Mouse (Mus musculus) E14TG2a.4 (cell line): ENCODE measurements around the gene Arfgap2.

Experiments used
- H3K27me3 ChIP-seq: 2 replicates; pipeline ENCODE4 v1.6.1; 2014; ENCODE audit warnings: low read length, control low read depth; ENCODE audit not compliant: insufficient read depth
- H3K36me3 ChIP-seq: 2 replicates; pipeline ENCODE4 v1.6.1; 2014; ENCODE audit warnings: low read length, control low read depth; ENCODE audit not compliant: insufficient read depth
- H3K4me1 ChIP-seq: replicated peaks from 2 replicates; pipeline ENCODE4 v1.6.1; 2014; ENCODE audit warnings: low read depth, low read length, control low read depth
- H3K4me3 ChIP-seq: replicated peaks from 2 replicates; pipeline ENCODE4 v1.5.1; 2014; ENCODE audit warnings: mild to moderate bottlenecking, low read length
- H3K9me3 ChIP-seq: 2 replicates; pipeline ENCODE4 v1.6.1; 2014; ENCODE audit warnings: low read length, control low read depth
- CTCF ChIP-seq: conservative IDR thresholded peaks from 2 replicates; pipeline ENCODE4 v1.5.1; 2014; ENCODE audit warnings: low read length
- NANOG ChIP-seq: IDR thresholded peaks from 2 replicates; pipeline ENCODE4 v1.6.1; 2014; ENCODE audit warnings: borderline replicate concordance, low read length, mixed read lengths
- POU5F1 ChIP-seq: IDR thresholded peaks from 2 replicates; pipeline ENCODE4 v1.6.1; 2014; ENCODE audit warnings: low read length, borderline replicate concordance

Arfgap2 gene

GRCm38 (mm10) chr2:91309546-91309945 lies 44.8 kb downstream of the Arfgap2 start:
- no peaks in the 10 kb centered on the region for H3K36me3 ChIP-seq
- H3K27me3 ChIP-seq, result no peaks in the 10 kb centered on the region; the same call in 1 of the 2 replicates
- TF ChIP-seq POU5F1 (no peak), CTCF (no peak), NANOG (no peak)
- no peak overlapping the region for H3K4me3 ChIP-seq
- H3K4me1 ChIP-seq, result peaks cover 5% of the 10 kb centered on the region; the same call in 1 of the 2 replicates
- H3K9me3 ChIP-seq, result no peaks in the 10 kb centered on the region

GRCm38 (mm10) chr2:91312578-91313311 lies 48.0 kb downstream of the Arfgap2 start:
- Histone ChIP-seq H3K27me3 (no peaks in the 10 kb centered on the region), H3K9me3 (no peaks in the 10 kb centered on the region), H3K4me1 (peaks cover 5% of the 10 kb centered on the region; the same call in 1 of the 2 replicates), H3K4me3 (no peak overlapping the region), H3K36me3 (no peaks in the 10 kb centered on the region)
- TF ChIP-seq CTCF, result no peak
- no peak for TF ChIP-seq POU5F1
- no peak for TF ChIP-seq NANOG

- H3K4me3 ChIP-seq, result no peak overlapping the region
- no peak for TF ChIP-seq POU5F1
- TF ChIP-seq NANOG, result no peak
- no peak for TF ChIP-seq CTCF
- no peaks in the 10 kb centered on the region for H3K36me3 ChIP-seq
Measured at GRCm38 (mm10) chr2:91314184-91314583, 49.4 kb downstream of the Arfgap2 start.

GRCm38 (mm10) chr2:91320559-91321529 lies 56.1 kb downstream of the Arfgap2 start:
- no peak for TF ChIP-seq CTCF
- no peak for TF ChIP-seq POU5F1
- TF ChIP-seq NANOG, result no peak
- Histone ChIP-seq H3K4me3 (no peak overlapping the region), H3K9me3 (no peaks in the 10 kb centered on the region), H3K36me3 (no peaks in the 10 kb centered on the region), H3K4me1 (peaks cover 7% of the 10 kb centered on the region), H3K27me3 (no peaks in the 10 kb centered on the region)

More at GRCm38 (mm10) chr2:91314184-91314583, 49.4 kb downstream of the Arfgap2 start:
- no peaks in the 10 kb centered on the region for H3K4me1 ChIP-seq
- no peaks in the 10 kb centered on the region for H3K27me3 ChIP-seq
- H3K9me3 ChIP-seq, result no peaks in the 10 kb centered on the region

GRCm38 (mm10) chr2:91321923-91322322 lies 57.1 kb downstream of the Arfgap2 start:
- no peak for TF ChIP-seq POU5F1
- TF ChIP-seq CTCF, result no peak
- TF ChIP-seq NANOG, result no peak
- no peaks in the 10 kb centered on the region for H3K9me3 ChIP-seq
- no peak overlapping the region for H3K4me3 ChIP-seq
- H3K4me1 ChIP-seq, result peaks cover 7% of the 10 kb centered on the region
- H3K27me3 ChIP-seq, result no peaks in the 10 kb centered on the region
- no peaks in the 10 kb centered on the region for H3K36me3 ChIP-seq

GRCm38 (mm10) chr2:91322490-91322889 lies 57.7 kb downstream of the Arfgap2 start:
- H3K4me1 ChIP-seq, result peaks cover 7% of the 10 kb centered on the region
- H3K27me3 ChIP-seq, result no peaks in the 10 kb centered on the region
- H3K36me3 ChIP-seq, result no peaks in the 10 kb centered on the region
- no peak overlapping the region for H3K4me3 ChIP-seq
- no peaks in the 10 kb centered on the region for H3K9me3 ChIP-seq
- TF ChIP-seq POU5F1, result no peak
- no peak for TF ChIP-seq CTCF
- TF ChIP-seq NANOG, result no peak

- H3K27me3 ChIP-seq, result no peaks in the 10 kb centered on the region
- H3K4me1 ChIP-seq, result peaks cover 12% of the 10 kb centered on the region
- no peaks in the 10 kb centered on the region for H3K9me3 ChIP-seq
- H3K36me3 ChIP-seq, result no peaks in the 10 kb centered on the region
- no peak overlapping the region for H3K4me3 ChIP-seq
- no peak for TF ChIP-seq NANOG
- TF ChIP-seq CTCF, result no peak
- no peak for TF ChIP-seq POU5F1
Measured at GRCm38 (mm10) chr2:91324346-91324745, 59.6 kb downstream of the Arfgap2 start.

GRCm38 (mm10) chr2:91324761-91325421 lies 60.1 kb downstream of the Arfgap2 start:
- peaks cover 12% of the 10 kb centered on the region for H3K4me1 ChIP-seq
- no peaks in the 10 kb centered on the region for H3K36me3 ChIP-seq
- H3K27me3 ChIP-seq, result no peaks in the 10 kb centered on the region
- TF ChIP-seq CTCF, result no peak
- no peak for TF ChIP-seq NANOG
- TF ChIP-seq POU5F1, result no peak
- no peaks in the 10 kb centered on the region for H3K9me3 ChIP-seq
- H3K4me3 ChIP-seq, result no peak overlapping the region
